Mouse (Mus musculus): ENCODE measurements around the gene Ltbr.
"Not testable (repeated sequence)": the region's sequence is repeated elsewhere in the genome, so short reads cannot be mapped to it uniquely, and the experiment has no call there.

The Ltbr gene

DNA sequence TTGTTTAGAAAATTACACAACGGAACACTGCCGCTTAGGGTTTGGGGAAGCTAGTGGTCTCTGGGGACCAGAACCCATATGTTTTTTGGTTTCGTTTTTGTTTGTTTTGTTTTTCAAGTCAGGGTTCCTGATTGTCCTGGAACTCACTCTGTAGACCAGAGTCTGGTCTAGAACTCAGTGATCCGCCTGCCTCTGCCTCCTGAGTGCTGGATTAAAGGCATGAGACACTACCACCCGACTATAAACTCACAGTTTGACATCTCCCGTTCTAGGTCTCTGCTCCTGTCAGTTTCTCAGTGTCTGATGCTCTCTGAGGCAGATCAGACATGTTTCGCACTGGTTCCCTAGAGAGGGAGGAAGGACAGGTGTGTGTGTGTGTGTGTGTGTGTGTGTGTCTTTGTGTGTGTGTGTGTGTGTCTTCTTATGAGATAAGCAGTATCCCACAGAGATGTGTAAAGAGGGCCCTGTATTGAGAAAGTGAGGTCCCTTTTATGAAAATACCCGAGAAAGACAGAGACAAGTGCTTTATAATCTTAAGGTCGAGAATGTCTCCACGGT, 41.4 kb downstream of the Ltbr start:
- no peak for DNase-seq (ENCODE audit: low read depth, low spot score)

DNA sequence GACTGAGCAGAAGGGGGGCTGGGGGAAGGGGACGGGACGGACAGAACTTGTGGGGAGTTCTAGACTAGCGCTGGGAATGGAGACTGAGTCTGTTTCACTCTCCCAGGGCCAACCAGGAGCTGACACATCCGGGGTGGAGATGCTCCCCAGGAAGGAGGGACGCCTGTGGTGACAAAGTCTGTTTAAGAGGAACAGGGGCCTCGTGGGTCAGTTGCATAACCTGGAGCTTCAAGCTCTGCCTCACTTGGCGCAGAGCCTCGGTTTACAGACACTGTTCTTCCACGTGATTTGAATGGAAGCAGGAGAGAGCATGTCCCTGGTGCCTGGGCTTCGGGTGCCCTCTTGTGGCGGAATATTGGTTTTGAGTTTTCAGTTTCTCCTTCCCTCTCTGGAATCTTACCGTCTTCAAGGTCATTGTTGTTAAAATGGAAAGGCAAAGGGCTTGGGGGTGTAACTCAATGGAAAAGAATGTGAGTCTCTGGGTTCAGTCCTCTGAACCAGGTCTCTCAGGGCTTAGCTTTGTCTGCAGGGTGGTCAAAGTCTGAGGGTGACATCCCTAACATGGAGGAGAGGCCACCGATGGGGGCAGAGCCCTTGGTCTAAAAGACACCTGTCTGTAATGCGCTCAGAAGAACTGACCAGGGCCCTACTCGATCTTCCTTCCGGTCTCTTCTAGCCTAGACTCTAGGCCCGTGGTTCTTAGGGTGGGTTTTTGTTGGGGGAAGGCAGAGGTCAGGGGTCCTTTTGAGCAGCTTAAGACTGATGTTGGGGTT, 42.0 kb downstream of the Ltbr start:
- peak; percentile 94 for DNase-seq (ENCODE audit: low read depth, low spot score)

DNA sequence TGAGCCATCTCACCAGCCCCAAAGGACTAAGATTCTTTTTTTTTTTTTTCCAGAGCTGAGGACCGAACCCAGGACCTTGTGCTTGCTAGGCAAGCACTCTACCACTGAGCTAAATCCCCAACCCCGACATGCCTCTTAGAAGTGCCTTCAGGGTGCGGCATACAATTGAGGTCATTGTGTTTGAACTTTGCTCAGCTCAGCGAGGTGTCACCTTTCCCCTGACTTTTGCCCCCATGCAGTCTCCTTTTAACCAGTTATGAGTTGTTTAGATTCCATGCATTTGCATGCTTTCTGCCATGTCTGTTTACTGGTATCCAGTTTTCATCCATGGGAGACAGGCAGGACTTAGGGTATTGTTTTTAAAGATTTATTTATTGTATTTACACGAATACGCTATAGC, 44.9 kb downstream of the Ltbr start:
- peak; percentile 62 for DNase-seq (ENCODE audit: low read depth, low spot score)

DNA sequence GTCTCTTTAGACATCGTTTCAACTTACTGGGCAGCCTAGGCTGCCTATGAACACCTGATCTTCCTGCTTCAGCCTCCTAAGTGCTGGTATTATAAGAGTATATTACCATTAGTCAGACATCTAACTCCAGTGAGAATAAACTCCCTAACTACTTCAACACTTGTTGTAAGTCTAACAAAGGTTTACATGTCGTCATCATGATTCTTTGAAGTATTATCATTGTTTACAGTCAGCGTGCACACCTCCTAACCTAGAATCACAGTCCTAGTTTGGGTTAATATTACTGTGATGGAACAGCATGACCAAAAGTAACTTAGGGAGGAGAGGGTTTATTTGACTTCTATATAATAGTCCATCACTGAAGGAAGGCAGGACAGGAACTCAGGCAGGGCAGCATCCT, 46.2 kb downstream of the Ltbr start:
- DNase-seq (ENCODE audit: low read depth, low spot score): no peak

DNA sequence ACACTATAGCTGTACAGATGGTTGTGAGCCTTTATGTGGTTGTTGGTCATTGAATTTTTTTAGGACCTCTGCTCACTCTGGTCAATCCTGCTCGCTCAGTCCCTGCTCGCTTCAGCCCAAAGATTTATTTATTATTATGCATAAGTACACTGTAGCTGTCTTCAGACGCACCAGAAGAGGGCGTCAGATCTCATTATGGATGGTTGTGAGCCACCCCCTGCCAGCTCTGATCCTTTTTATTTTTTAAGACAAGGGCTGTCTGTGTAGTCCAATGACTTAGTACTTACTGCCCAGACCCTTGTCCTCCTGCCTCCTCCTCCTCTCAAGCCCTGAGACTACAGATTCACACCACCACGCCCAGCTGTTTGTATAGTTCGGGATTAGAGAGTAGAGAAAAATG, 47.1 kb downstream of the Ltbr start:
- not testable (repeated sequence) for DNase-seq (ENCODE audit: low read depth, low spot score)

DNA sequence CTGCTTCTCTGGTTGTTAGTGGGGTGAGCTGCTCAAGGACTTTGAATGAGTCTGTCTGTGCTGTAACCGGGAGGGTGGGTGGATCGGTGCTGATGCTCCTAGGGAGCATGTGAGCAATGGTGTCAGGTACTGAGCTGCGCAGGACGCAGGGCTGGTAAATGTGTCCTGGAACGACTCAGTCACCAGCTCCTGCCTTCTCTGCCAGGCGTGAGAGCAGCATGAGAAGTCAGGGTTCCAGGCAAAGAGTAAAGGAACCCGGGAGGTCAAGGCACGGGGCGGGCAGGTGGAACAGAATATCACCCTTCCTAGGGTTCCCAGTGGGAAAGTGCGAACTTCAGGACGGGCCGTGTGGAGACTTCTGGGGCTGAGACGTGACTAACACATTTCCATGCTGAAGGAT, 47.6 kb downstream of the Ltbr start:
- no peak for DNase-seq (ENCODE audit: low read depth, low spot score)

DNA sequence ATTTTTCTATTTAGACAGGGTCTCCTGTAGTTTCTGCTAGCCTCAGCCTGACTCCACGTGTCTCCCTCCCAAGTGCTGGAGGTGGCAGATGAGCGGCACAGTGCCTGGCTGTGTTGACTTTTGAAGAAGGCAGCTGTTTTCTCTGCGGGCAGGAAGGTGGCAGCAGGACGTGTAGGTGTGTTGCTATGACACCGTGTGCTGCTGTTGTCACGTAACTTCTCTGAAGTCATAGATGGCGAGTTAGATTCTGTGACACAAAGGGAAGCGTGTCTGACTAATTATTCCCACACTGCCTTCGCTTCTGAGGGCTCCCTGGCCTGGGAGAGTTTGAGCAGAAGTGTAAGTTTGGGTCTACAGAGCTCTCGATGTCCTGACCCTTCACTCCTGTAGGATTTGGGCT, 48.4 kb downstream of the Ltbr start:
- no peak for DNase-seq (ENCODE audit: low read depth, low spot score)

DNA sequence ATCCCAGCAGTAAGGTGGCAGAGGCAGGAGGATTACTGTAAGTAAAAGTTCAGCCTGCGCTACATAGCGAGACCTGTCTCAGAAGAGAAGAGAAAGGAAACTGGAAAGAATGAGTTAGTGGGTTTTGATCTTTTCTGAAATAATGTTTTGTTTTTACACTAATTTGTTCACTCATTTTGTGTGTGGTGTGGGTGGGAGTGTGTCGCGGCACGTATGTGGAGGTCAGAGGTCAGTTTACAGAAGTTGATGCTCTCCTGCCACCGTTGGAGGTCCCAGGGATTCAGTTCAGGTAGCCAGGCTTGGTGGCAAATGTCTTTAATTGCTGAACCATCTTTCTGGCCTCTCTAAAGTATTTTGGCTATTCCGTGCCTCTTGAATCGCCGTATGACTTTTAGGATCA, 49.5 kb downstream of the Ltbr start:
- DNase-seq (ENCODE audit: low read depth, low spot score): no peak

DNA sequence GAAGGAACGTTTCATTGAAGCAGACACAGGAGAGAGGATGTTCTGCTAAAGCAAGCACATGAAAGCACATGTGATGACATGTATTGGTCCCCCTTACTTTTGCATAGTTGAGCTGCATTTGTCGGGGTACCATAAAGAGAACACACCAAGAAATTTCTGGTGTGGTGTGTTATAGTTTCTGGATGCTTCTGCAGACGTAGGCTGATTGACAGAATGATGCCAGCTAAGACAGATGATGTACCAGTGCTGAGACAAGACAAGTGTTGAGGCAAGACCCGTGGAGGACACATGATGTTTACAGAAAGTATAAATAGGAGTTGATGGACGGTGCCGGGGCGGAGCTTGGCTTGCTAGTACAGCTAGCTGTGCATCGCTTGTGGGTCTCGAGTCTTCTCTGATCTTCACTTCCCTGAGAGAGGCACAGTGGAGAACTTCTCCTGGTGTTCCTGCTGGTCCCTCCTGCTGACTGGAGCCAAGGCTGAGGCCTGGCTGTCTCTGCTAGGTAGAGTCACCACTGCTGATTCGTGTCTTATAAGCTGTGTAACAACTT, 53.6 kb downstream of the Ltbr start:
- no peak for DNase-seq (ENCODE audit: low read depth, low spot score)

All from ZHBTc4 (cell line).